Mouse (Mus musculus) ES-Bruce4 (cell line): ENCODE results near the gene Snd1. TPM values are rescaled to one million over a fixed set of nuclear protein-coding genes. Genes with fewer than 3 reads are reported as not detected.

ENCODE experiments used
- H3K27ac ChIP-seq: 2 replicates; pipeline ENCODE4 v1.5.1; 2012; ENCODE audit warnings: low read length, inconsistent platforms; ENCODE audit not compliant: insufficient read depth
- H3K27me3 ChIP-seq: 2 replicates; pipeline ENCODE4 v1.6.1; 2012; ENCODE audit warnings: mild to moderate bottlenecking, low read length, inconsistent platforms; ENCODE audit not compliant: control insufficient read depth, poor library complexity, insufficient read depth, severe bottlenecking
- H3K36me3 ChIP-seq: 2 replicates; pipeline ENCODE4 v1.6.1; 2012; ENCODE audit warnings: inconsistent platforms, mild to moderate bottlenecking, low read length, moderate library complexity; ENCODE audit not compliant: control insufficient read depth, poor library complexity, insufficient read depth, severe bottlenecking
- H3K4me1 ChIP-seq: one replicate; pipeline ENCODE4 v1.8.1; 2011; ENCODE audit warnings: low read length; ENCODE audit not compliant: control insufficient read depth, insufficient read depth
- H3K4me3 ChIP-seq: 2 replicates; pipeline ENCODE4 v1.5.1; 2011; ENCODE audit warnings: low read depth, mild to moderate bottlenecking, low read length
- H3K9ac ChIP-seq: 2 replicates; pipeline ENCODE4 v1.6.1; 2012; ENCODE audit warnings: low read depth, mild to moderate bottlenecking, inconsistent platforms; ENCODE audit not compliant: poor library complexity, severe bottlenecking
- H3K9me3 ChIP-seq: replicated peaks from 2 replicates; pipeline ENCODE4 v1.6.1; 2012; ENCODE audit warnings: mild to moderate bottlenecking, low read length, inconsistent platforms; ENCODE audit not compliant: control insufficient read depth, poor library complexity, insufficient read depth, severe bottlenecking
- CTCF ChIP-seq: IDR thresholded peaks from one replicate; pipeline ENCODE4 v1.8.1; 2011; ENCODE audit warnings: low read depth, low read length
- EP300 ChIP-seq: IDR thresholded peaks from 2 replicates; pipeline ENCODE4 v1.6.1; 2011; ENCODE audit warnings: low read depth, low read length; ENCODE audit not compliant: insufficient read depth
- POLR2A ChIP-seq: IDR thresholded peaks from one replicate; pipeline ENCODE4 v1.8.1; 2011; ENCODE audit warnings: low read length; ENCODE audit not compliant: insufficient read depth
- polyA plus RNA-seq: library from polyadenylated mRNA; stranded (reverse); fragments of >200 nt; gene quantifications from 2 replicates; pipeline ENCODE4 v1.2.4, GENCODE M21; 2011; ENCODE audit warnings: low read depth; ENCODE audit not compliant: missing spikeins, insufficient read depth, insufficient read length

Snd1 gene
- 155 and 160 TPM in 2 replicates for polyA plus RNA-seq

GRCm38 (mm10) chr6:28474839-28475238 is at the start of gene Snd1:
TSS of gene Snd1 (plus strand) at chr6:28475139.
- H3K27me3 ChIP-seq, result no peaks in the 10 kb centered on the region
- no peak within 1 kb of the TSS for H3K9ac ChIP-seq
- H3K4me1 ChIP-seq, result no peaks in the 10 kb centered on the region
- H3K27ac ChIP-seq, result no peak within 1 kb of the TSS
- H3K4me3 ChIP-seq, result no peak within 1 kb of the TSS
- no peaks in the 10 kb centered on the region for H3K36me3 ChIP-seq
- no peaks in the 10 kb centered on the region for H3K9me3 ChIP-seq
- TF ChIP-seq EP300 (no peak), CTCF (no peak), POLR2A (no peak)

DNA sequence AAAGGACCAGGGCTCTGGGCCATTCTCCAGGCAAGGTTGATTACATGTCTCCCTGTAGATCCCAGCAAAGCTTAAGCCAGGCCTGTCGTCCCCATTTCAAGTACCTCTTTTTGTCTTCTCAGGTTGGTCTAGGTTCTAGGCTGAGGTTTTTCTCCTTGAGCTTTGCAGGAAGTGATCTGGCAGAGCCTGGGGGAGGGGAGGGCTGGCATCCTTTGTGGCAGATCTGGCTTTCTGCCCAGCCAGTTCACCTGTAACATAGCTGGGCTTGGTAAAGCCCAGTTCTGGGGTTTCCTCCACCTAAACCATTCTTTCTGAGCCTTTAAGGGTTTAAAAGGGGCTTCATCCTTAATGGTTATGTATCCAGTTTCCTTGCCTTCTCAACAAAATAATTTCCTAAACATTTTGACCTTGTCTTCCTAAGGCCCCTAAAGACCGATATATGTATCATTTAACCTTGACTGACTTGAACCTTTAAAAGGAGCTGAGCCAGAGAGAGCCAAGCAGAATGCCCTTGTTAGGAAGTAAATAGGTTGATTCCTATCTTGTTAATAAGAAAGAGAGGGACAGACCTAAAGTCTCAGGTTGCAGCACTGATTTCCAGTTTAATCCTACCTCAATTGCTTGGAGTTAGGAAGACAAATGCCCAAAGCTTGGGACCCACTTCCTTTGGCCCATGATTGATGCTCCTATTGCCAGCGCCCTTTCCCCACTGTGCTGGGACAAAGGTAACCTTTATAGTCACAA is 47.7 kb upstream of the Snd1 start, which contains the start of gene Fscn3:
Fscn3 (plus strand) TSS at position 694 of the 744 bp plus-strand sequence.
- Histone ChIP-seq H3K4me1 (no peaks in the 10 kb centered on the region), H3K36me3 (peaks cover 5% of the 10 kb centered on the region; the same call in 1 of the 2 replicates), H3K27me3 (no peaks in the 10 kb centered on the region), H3K4me3 (no peak within 1 kb of the TSS), H3K27ac (no peak within 1 kb of the TSS), H3K9ac (no peak within 1 kb of the TSS), H3K9me3 (no peaks in the 10 kb centered on the region)
- TF ChIP-seq POLR2A, result no peak
- TF ChIP-seq EP300, result no peak
- no peak for TF ChIP-seq CTCF

GRCm38 (mm10) chr6:28428290-28428689 is 46.6 kb upstream of the Snd1 start, which contains the start of gene Gcc1:
TSS of gene Gcc1 (minus strand) at chr6:28428390.
- H3K4me1 ChIP-seq, result no peaks in the 10 kb centered on the region
- no peak within 1 kb of the TSS for H3K27ac ChIP-seq
- H3K4me3 ChIP-seq, result no peak within 1 kb of the TSS
- no peak for TF ChIP-seq POLR2A
- TF ChIP-seq CTCF, result no peak
- peaks cover 5% of the 10 kb centered on the region; the same call in 1 of the 2 replicates for H3K36me3 ChIP-seq
- H3K9me3 ChIP-seq, result no peaks in the 10 kb centered on the region
- no peak within 1 kb of the TSS for H3K9ac ChIP-seq
- no peaks in the 10 kb centered on the region for H3K27me3 ChIP-seq

- Histone ChIP-seq H3K4me1 (no peaks in the 10 kb centered on the region), H3K9me3 (no peaks in the 10 kb centered on the region), H3K27me3 (no peaks in the 10 kb centered on the region), H3K4me3 (no peak overlapping the region), H3K36me3 (peaks cover 5% of the 10 kb centered on the region; the same call in 1 of the 2 replicates), H3K9ac (no peak overlapping the region), H3K27ac (no peak overlapping the region)
- no peak for TF ChIP-seq EP300
- TF ChIP-seq CTCF, result no peak
- TF ChIP-seq POLR2A, result no peak
Measured at GRCm38 (mm10) chr6:28429870-28430269, 45.1 kb upstream of the Snd1 start.

GRCm38 (mm10) chr6:28430795-28431537 is 44.0 kb upstream of the Snd1 start:
- H3K27ac ChIP-seq, result no peak overlapping the region
- no peak overlapping the region for H3K4me3 ChIP-seq

GRCm38 (mm10) chr6:28431538-28431855 is 43.4 kb upstream of the Snd1 start:
- no peaks in the 10 kb centered on the region for H3K27me3 ChIP-seq
- H3K9me3 ChIP-seq, result no peaks in the 10 kb centered on the region
- H3K9ac ChIP-seq, result no peak overlapping the region
- H3K4me3 ChIP-seq, result no peak overlapping the region
- no peak for TF ChIP-seq EP300
- no peak for TF ChIP-seq CTCF
- TF ChIP-seq POLR2A, result no peak
- no peaks in the 10 kb centered on the region for H3K36me3 ChIP-seq
- no peaks in the 10 kb centered on the region for H3K4me1 ChIP-seq
- no peak overlapping the region for H3K27ac ChIP-seq

More at GRCm38 (mm10) chr6:28430795-28431537, 44.0 kb upstream of the Snd1 start:
- Histone ChIP-seq H3K9ac (no peak overlapping the region), H3K9me3 (no peaks in the 10 kb centered on the region), H3K4me1 (no peaks in the 10 kb centered on the region), H3K36me3 (peaks cover 4% of the 10 kb centered on the region; the same call in 1 of the 2 replicates), H3K27me3 (no peaks in the 10 kb centered on the region)
- TF ChIP-seq CTCF (no peak), EP300 (no peak), POLR2A (no peak)
